ENCODE assay signal across 1 mouse cellular context in the genomic region with DNA sequence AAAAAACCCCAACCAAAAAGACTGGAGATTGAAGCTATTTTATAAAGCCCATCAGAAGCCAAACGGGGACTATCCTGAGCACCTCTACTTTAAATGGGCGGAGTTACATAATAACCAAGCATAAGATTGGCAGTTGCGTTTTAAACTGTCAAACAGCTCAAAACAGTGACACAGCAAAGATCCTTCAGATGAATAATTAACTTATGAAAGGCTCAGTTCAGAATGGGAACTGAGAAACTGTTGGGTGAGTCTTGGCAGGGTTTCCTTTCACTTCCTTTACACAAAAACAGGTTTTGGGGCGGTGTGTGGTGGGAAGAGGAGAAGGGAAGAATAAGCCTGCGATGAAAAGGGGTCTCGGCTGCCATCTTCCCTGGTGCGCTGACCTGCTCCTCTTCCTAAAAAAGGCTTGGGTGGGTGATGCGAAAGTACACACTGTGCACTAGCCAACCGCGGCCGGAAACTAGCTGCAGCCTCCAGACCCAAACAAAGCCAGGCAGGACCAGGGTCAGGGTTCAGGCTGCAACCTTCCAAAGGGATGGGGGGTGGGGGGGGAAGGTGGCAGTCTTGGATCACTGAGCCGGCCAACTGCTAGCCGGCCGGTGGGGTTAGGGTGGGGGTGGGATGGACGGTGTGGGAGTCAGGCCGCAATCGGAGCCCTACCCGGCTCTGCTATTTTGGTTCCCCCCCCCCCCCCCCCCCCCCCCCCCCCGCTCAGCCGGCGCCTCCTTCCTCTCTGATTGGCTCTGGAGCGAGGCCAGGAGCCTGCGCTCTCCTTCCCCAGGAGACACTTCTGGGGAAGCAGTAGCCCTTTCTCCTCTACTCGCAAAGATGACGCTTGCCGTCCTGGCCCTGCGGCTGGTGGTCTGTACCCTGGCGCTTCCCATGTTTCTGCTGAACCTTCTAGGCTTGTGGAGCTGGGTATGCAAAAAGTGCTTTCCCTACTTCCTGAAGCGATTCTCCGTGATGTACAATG.
TF ChIP-seq lines count a peak whose summit lies in the region.

A gene (plus strand): TSS at position 122 of the 973 bp plus-strand sequence.

TF ChIP-seq in MEL, 35 proteins besides CTCF, POLR2A, EP300 and RAD21 (continued from another document):
- TF ChIP-seq KAT2A (conservative IDR thresholded peaks at IDR 0.05; ENCODE audit: low read depth, low read length) (no peak), TAL1 (IDR thresholded peaks at IDR 0.05; ENCODE audit: low read length) (no peak), RCOR1 (IDR thresholded peaks at IDR 0.05; ENCODE audit: low read depth, low read length) (peak; percentile 63), MYB (IDR thresholded peaks at IDR 0.05; ENCODE audit: low read depth, low read length) (peak; percentile 99), BHLHE40 (IDR thresholded peaks at IDR 0.05; ENCODE audit: borderline replicate concordance, low read depth, low read length) (no peak), SMC3 (IDR thresholded peaks at IDR 0.05; ENCODE audit: low read depth, low read length) (no peak; the same call in 1 of the 2 replicates), HCFC1 (IDR thresholded peaks at IDR 0.05; ENCODE audit: low read depth, low read length) (peak; percentile 72), JUND (IDR thresholded peaks at IDR 0.05; ENCODE audit: low read depth, low read length) (no peak), NRF1 (IDR thresholded peaks at IDR 0.05; ENCODE audit: insufficient read depth, low read depth, low read length, poor library complexity, severe bottlenecking) (peak; percentile 65), ZC3H11A (IDR thresholded peaks at IDR 0.05; ENCODE audit: low read depth, low read length) (no peak), UBTF (IDR thresholded peaks at IDR 0.05; ENCODE audit: borderline replicate concordance, insufficient read depth, low read depth, low read length) (no peak), TCF12 (IDR thresholded peaks at IDR 0.05; ENCODE audit: low read depth, low read length) (peak; percentile 78), MAX (IDR thresholded peaks at IDR 0.05; ENCODE audit: low read length) (peak; percentile 33; the same call in 1 of the 2 replicates), POLR2AphosphoS5 (IDR thresholded peaks at IDR 0.05; ENCODE audit: borderline replicate concordance, low read depth, low read length) (peak; percentile 43; the same call in 1 of the 2 replicates), ELF1 (IDR thresholded peaks at IDR 0.05; ENCODE audit: low read depth, low read length) (0 out of 2 replicates have a peak, but pooled peaks have one; percentile 25), CHD1 (IDR thresholded peaks at IDR 0.05; ENCODE audit: low read depth, low read length) (peak; percentile 89; the same call in 1 of the 2 replicates), USF1 (IDR thresholded peaks at IDR 0.05; ENCODE audit: low read depth, low read length) (0 out of 2 replicates have a peak, but pooled peaks have one; percentile 8), MAFK (IDR thresholded peaks at IDR 0.05; ENCODE audit: borderline replicate concordance, low read depth, low read length) (peak; percentile 84; the same call in 1 of the 2 replicates), USF2 (IDR thresholded peaks at IDR 0.05; ENCODE audit: borderline replicate concordance in 1 of 2, insufficient read depth in 1 of 2, low read depth in 1 of 2, low read length in 2 of 2) (no peak), CHD2 (IDR thresholded peaks at IDR 0.05; ENCODE audit: low read length) (no peak), ZMIZ1 (IDR thresholded peaks at IDR 0.05; ENCODE audit: low read depth, low read length) (peak; percentile 96), ETS1 (IDR thresholded peaks at IDR 0.05; ENCODE audit: low read depth, low read length) (peak; percentile 97), TBP (IDR thresholded peaks at IDR 0.05; ENCODE audit: low read depth, low read length) (peak; percentile 93)
